Mouse (Mus musculus) natural killer cell, adult 2 months (primary cell): ENCODE measurements around the gene Htt.

ENCODE experiments used
- DNase-seq, 2 experiments: peaks; one replicate each; pipeline ENCODE4 v3.0.0; 2022; ENCODE audit warnings: low spot score in 2 of 2

Gene Htt

GRCm38 (mm10) chr5:34931091-34931490, 169.6 kb downstream of the Htt start:
- no peak for DNase-seq

GRCm38 (mm10) chr5:34931516-34932457, 170.2 kb downstream of the Htt start:
- no peak for DNase-seq

DNA sequence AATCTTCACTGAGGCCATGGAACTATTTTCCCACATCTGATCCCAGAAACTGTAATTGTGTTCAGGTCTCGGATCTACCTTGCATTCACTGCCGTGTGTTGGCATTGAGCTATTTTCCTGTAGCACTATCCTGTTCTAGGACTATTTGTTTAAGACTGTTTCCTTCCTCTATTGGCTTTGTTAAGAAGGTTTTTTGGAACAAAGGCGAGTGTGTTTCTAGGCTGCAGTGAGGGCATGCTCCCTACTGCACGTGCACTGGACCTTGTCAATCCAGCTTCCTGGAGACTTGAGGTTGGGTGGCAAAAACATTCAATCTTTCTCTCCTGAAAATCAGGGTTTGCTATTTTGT, 170.9 kb downstream of the Htt start:
- DNase-seq, result no peak

DNA sequence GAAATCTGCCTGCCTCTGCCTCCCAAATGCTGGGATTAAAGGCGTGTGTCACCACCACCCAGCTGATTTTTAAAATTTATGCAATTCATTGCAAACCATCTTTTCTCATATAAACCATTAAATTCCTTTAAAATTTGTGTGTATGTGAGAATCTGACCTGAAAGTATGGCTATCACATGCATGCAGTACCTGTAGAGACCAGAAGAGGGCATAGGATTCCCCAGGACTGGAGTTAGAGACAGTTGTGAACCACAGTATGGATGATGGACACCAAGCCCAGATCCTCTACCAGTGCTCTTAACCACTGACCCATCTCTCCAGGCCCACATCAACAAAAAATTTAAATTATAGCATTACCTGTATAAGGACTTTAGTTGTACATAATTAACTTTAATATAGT, 171.9 kb downstream of the Htt start:
- no peak for DNase-seq

DNA sequence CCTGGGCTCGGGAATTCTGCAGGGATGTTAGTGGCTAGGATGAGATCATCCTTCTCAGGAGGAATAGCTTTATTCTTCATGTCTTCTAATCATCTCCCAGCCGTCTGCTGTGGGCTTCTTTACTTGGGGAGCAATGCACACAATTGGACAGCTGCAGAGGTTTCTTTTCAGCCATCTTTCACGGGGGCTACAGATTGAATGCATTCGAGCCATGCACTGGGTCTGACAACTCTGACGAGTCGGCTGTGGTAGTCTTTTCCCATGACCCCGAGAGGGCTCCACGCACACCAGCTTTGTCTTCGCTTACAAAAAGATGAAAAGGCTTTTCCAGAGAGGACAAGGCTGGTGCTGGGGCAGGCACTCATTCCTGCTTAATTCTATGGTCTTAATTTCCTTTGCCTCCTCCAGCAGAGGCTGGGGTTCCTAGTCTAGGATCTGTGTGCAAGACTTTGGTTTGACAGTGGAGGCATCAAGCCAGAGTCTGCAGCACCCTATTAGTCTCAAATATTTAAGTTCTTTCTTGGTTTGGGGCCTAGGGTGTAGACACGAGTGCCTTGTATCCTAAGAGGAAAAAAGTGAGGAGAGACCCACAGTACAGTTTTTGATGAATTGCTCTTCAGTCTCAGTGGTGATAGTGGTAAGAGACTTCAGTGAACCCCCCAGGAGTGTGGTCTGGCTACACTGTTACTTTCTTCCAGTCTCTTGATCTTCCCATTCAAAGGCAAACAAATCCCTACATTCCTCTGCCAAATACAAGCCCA, 180.3 kb downstream of the Htt start:
- DNase-seq, result no peak

- DNase-seq, result no peak
Measured at GRCm38 (mm10) chr5:34943428-34943827, 181.9 kb downstream of the Htt start.

GRCm38 (mm10) chr5:34948861-34949760, 187.6 kb downstream of the Htt start, which contains the start of gene Rgs12:
Rgs12 (plus strand) TSS chr5:34949445.
- peak; percentile 74 to 75 for DNase-seq

- no peak for DNase-seq
Measured at GRCm38 (mm10) chr5:34949769-34950211, 188.2 kb downstream of the Htt start.

DNA sequence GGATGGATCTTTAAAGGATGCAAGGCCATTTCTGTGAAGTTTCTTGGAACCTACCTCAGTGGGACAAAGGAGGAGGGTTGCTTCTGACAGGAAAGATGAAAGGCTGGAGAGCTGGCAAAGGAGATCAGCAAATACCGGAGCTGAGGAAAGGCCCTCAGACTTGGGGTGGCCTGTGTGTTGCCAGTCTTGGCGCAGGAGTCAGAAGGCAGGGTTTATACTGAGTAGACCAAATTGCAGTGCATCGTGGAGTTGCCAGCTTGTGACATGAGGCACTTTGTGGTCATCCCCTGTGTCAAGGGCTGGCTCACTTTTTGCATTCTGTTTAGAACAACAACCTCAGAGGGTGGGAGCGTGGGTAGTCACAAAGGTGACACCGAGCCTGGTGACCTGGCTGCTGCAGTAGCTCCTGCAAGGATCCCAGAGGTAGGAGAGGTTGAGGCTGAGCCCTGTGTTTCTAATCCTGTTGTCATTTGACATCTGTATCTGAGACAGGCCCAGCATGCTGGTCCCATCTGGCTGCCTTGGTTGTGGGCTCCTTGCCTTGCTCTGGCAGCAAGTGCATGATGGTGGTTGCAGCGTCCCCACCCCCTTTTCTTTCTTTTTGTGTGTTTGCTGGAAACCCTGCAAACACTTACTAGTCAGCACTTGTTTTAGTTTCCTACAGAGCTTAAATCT, 189.1 kb downstream of the Htt start:
- no peak for DNase-seq

- no peak for DNase-seq
Measured at GRCm38 (mm10) chr5:34951161-34951834, 189.8 kb downstream of the Htt start.

DNA sequence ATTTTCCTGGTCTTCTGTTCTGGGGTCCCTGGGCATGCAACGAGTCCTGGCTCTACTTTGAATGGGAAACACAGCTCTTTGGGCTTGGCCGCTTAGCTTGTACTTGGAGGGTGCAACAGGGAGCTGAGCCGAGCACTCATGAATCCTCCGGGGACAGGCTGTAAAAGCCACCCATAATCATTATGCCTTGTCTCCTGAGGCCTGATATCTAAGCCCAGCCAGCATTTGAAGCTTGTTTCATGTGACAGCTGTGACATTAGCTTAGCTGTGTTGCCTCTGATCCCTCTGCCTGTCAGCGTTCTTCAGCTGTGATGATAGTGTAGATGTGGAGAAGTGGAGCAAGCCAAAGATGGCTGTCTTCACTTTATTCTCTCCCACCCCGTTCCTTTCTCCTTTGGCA, 193.0 kb downstream of the Htt start:
- no peak for DNase-seq

DNA sequence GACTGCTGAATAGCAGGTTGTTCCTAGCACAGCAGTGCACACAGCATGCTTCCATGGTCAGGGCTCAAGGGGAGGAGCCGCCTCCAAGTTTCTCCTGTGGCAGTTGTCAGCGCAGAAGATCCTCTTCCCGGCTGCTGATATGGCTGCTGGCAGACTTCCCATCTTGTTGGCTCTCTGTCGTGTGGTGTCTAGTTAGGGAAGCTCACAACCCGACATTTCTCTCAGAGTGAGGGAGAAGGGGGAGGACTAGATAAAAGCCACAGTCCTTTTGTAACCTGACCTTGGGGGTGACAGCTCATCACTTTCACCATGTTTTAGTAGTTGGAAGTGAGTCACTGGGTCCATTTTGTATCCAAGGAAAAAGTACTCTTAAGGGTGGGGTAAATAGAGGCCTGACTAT, 194.1 kb downstream of the Htt start:
- no peak for DNase-seq

- DNase-seq, result no peak
Measured at GRCm38 (mm10) chr5:34956151-34956550, 194.6 kb downstream of the Htt start.

- no peak for DNase-seq
Measured at GRCm38 (mm10) chr5:34957015-34957414, 195.5 kb downstream of the Htt start.

- no peak for DNase-seq
Measured at GRCm38 (mm10) chr5:34960021-34960420, 198.5 kb downstream of the Htt start.
